Mouse (Mus musculus) forebrain, embryonic 10.5 days (tissue): ENCODE measurements around the gene Ccdc24. TPM values are rescaled to one million over a fixed set of nuclear protein-coding genes. Genes with fewer than 3 reads are reported as not detected.
A peak's percentile ranks its signal among the peaks of the same experiment; 100 is the strongest.

Experiments
- DNase-seq: peaks from one replicate; pipeline ENCODE4 v3.0.0-alpha.2; 2017; ENCODE audit warnings: low spot score; ENCODE audit errors: extremely low spot score
- H3K27ac ChIP-seq: fragments of 300-500 bp; sonication (generic); 2 replicates; pipeline ENCODE4 v1.5.1; 2016; ENCODE audit warnings: mild to moderate bottlenecking
- H3K27me3 ChIP-seq: fragments of 300-500 bp; sonication (generic); 2 replicates; pipeline ENCODE4 v1.6.1; 2016; ENCODE audit warnings: mild to moderate bottlenecking; ENCODE audit not compliant: poor library complexity, severe bottlenecking
- H3K36me3 ChIP-seq: fragments of 300-500 bp; sonication (generic); replicated peaks from 2 replicates; pipeline ENCODE4 v1.6.1; 2016; ENCODE audit warnings: mild to moderate bottlenecking, moderate library complexity
- H3K4me1 ChIP-seq: fragments of 300-500 bp; sonication (generic); 2 replicates; pipeline ENCODE4 v1.6.1; 2016
- H3K4me3 ChIP-seq: fragments of 300-500 bp; sonication (generic); 2 replicates; pipeline ENCODE4 v1.5.1; 2016; ENCODE audit warnings: mild to moderate bottlenecking, moderate library complexity
- H3K9me3 ChIP-seq: fragments of 300-500 bp; sonication (generic); 2 replicates; pipeline ENCODE4 v1.6.1; 2016; ENCODE audit warnings: mild to moderate bottlenecking, moderate library complexity
- WGBS: fragments of 180-500 bp; shearing (Covaris S2); methylation state at CpG from one replicate; pipeline ENCODE4 v1.1.7; 2016; 5-methylcytosine and 5-hydroxymethylcytosine counted together
- polyA plus RNA-seq: library from polyadenylated mRNA; unstranded; fragments of >200 nt; fragmentation: Nextera tagmentation; extraction: Ambion mirVana; gene quantifications from 2 replicates; pipeline ENCODE4 v1.2.1, GENCODE M21; 2016

The Ccdc24 gene
- polyA plus RNA-seq, 1 experiment from 2014 or later: 1.2 TPM

GRCm38 (mm10) chr4:117912131-117912561 is 39.8 kb upstream of the Ccdc24 start:
- H3K36me3 ChIP-seq: peaks cover 52% of the 10 kb centered on the region
- DNase-seq: no peak

GRCm38 (mm10) chr4:117908834-117909453 is 36.6 kb upstream of the Ccdc24 start:
- DNase-seq: no peak
- no peaks in the 10 kb centered on the region for H3K9me3 ChIP-seq
- H3K27me3 ChIP-seq: no peaks in the 10 kb centered on the region
- H3K4me3 ChIP-seq: no peak overlapping the region; the same call in 1 of the 2 replicates
- WGBS: 77% methylated on average over 8 of the region's 8 CpGs
- peaks cover 82% of the 10 kb centered on the region for H3K36me3 ChIP-seq
- peak overlapping the region; percentile 66; the same call in 1 of the 2 replicates for H3K27ac ChIP-seq
- peaks cover 50% of the 10 kb centered on the region for H3K4me1 ChIP-seq

More at GRCm38 (mm10) chr4:117912131-117912561, 39.8 kb upstream of the Ccdc24 start:
- Histone ChIP-seq H3K4me1 (peaks cover 68% of the 10 kb centered on the region), H3K9me3 (no peaks in the 10 kb centered on the region), H3K27me3 (no peaks in the 10 kb centered on the region), H3K4me3 (no peak overlapping the region), H3K27ac (no peak overlapping the region)
- WGBS: 94% methylated on average over 13 of the region's 13 CpGs

GRCm38 (mm10) chr4:117906196-117906595 is 33.8 kb upstream of the Ccdc24 start:
- H3K4me1 ChIP-seq: peaks cover 24% of the 10 kb centered on the region
- H3K27ac ChIP-seq: no peak overlapping the region
- DNase-seq: no peak
- H3K27me3 ChIP-seq: no peaks in the 10 kb centered on the region
- peaks cover 94% of the 10 kb centered on the region for H3K36me3 ChIP-seq
- H3K4me3 ChIP-seq: no peak overlapping the region
- no peaks in the 10 kb centered on the region for H3K9me3 ChIP-seq
- 96% methylated on average over 3 of the region's 3 CpGs for WGBS

GRCm38 (mm10) chr4:117904761-117905160 is 32.4 kb upstream of the Ccdc24 start:
- Histone ChIP-seq H3K27me3 (no peaks in the 10 kb centered on the region), H3K9me3 (no peaks in the 10 kb centered on the region), H3K36me3 (peaks cover 94% of the 10 kb centered on the region), H3K4me3 (no peak overlapping the region), H3K4me1 (peaks cover 20% of the 10 kb centered on the region), H3K27ac (no peak overlapping the region)
- no peak for DNase-seq
- WGBS: 94% methylated on average over 8 of the region's 8 CpGs

- Histone ChIP-seq H3K9me3 (no peaks in the 10 kb centered on the region), H3K36me3 (peaks cover 94% of the 10 kb centered on the region), H3K4me3 (no peak overlapping the region), H3K27ac (no peak overlapping the region), H3K4me1 (peaks cover 13% of the 10 kb centered on the region), H3K27me3 (no peaks in the 10 kb centered on the region)
- 94% methylated on average over 10 of the region's 10 CpGs for WGBS
- no peak for DNase-seq
Measured at GRCm38 (mm10) chr4:117904094-117904493, 31.7 kb upstream of the Ccdc24 start.

- no peaks in the 10 kb centered on the region for H3K27me3 ChIP-seq
- H3K4me3 ChIP-seq: no peak overlapping the region
- no peaks in the 10 kb centered on the region for H3K4me1 ChIP-seq
- no peak overlapping the region for H3K27ac ChIP-seq
- no peaks in the 10 kb centered on the region for H3K9me3 ChIP-seq
- peaks cover 97% of the 10 kb centered on the region for H3K36me3 ChIP-seq
- DNase-seq: no peak
- WGBS: 84% methylated on average over 3 of the region's 3 CpGs
Measured at GRCm38 (mm10) chr4:117898111-117898510, 25.8 kb upstream of the Ccdc24 start.

GRCm38 (mm10) chr4:117896031-117896430 is 23.7 kb upstream of the Ccdc24 start:
- 94% methylated on average over 6 of the region's 6 CpGs for WGBS
- H3K9me3 ChIP-seq: no peaks in the 10 kb centered on the region
- H3K27ac ChIP-seq: no peak overlapping the region
- no peaks in the 10 kb centered on the region for H3K27me3 ChIP-seq
- H3K4me3 ChIP-seq: no peak overlapping the region
- H3K36me3 ChIP-seq: peaks cover 76% of the 10 kb centered on the region
- peaks cover 12% of the 10 kb centered on the region for H3K4me1 ChIP-seq
- no peak for DNase-seq

- peaks cover 18% of the 10 kb centered on the region for H3K4me1 ChIP-seq
- no peak overlapping the region for H3K4me3 ChIP-seq
- H3K27me3 ChIP-seq: no peaks in the 10 kb centered on the region
- no peak for DNase-seq
- H3K9me3 ChIP-seq: no peaks in the 10 kb centered on the region
- H3K36me3 ChIP-seq: peaks cover 75% of the 10 kb centered on the region
- 89% methylated on average over 7 of the region's 7 CpGs for WGBS
- no peak overlapping the region for H3K27ac ChIP-seq
Measured at GRCm38 (mm10) chr4:117895339-117895738, 23.0 kb upstream of the Ccdc24 start.

GRCm38 (mm10) chr4:117894601-117895000 is 22.2 kb upstream of the Ccdc24 start:
- no peaks in the 10 kb centered on the region for H3K9me3 ChIP-seq
- no peak overlapping the region for H3K27ac ChIP-seq
- H3K36me3 ChIP-seq: peaks cover 75% of the 10 kb centered on the region
- WGBS: 93% methylated on average over 8 of the region's 8 CpGs
- no peak for DNase-seq
- H3K27me3 ChIP-seq: no peaks in the 10 kb centered on the region
- peaks cover 18% of the 10 kb centered on the region for H3K4me1 ChIP-seq
- no peak overlapping the region for H3K4me3 ChIP-seq

- Histone ChIP-seq H3K9me3 (no peaks in the 10 kb centered on the region), H3K4me1 (peaks cover 18% of the 10 kb centered on the region), H3K27ac (no peak overlapping the region), H3K27me3 (no peaks in the 10 kb centered on the region), H3K4me3 (no peak overlapping the region), H3K36me3 (peaks cover 72% of the 10 kb centered on the region)
- DNase-seq: no peak
- 24% methylated on average over 9 of the region's 9 CpGs for WGBS
Measured at GRCm38 (mm10) chr4:117893376-117893775, 21.0 kb upstream of the Ccdc24 start.

GRCm38 (mm10) chr4:117891738-117892161 is 19.4 kb upstream of the Ccdc24 start, which contains the start of gene Dph2:
TSS of gene Dph2 (minus strand) at chr4:117892032.
- peak within 1 kb of the TSS; percentile 87 for H3K4me3 ChIP-seq
- WGBS: under 1% methylated on average over 21 of the region's 21 CpGs
- H3K9me3 ChIP-seq: no peaks in the 10 kb centered on the region
- H3K27me3 ChIP-seq: no peaks in the 10 kb centered on the region
- H3K36me3 ChIP-seq: peaks cover 56% of the 10 kb centered on the region
- H3K27ac ChIP-seq: peak within 1 kb of the TSS; percentile 62
- DNase-seq: peak; percentile 85
- peaks cover 27% of the 10 kb centered on the region for H3K4me1 ChIP-seq

- 73% methylated on average over 8 of the region's 8 CpGs for WGBS
- H3K9me3 ChIP-seq: no peaks in the 10 kb centered on the region
- H3K4me3 ChIP-seq: peak overlapping the region; percentile 87
- H3K27ac ChIP-seq: no peak overlapping the region
- no peaks in the 10 kb centered on the region for H3K27me3 ChIP-seq
- H3K36me3 ChIP-seq: peaks cover 50% of the 10 kb centered on the region
- peaks cover 37% of the 10 kb centered on the region for H3K4me1 ChIP-seq
- DNase-seq: no peak
Measured at GRCm38 (mm10) chr4:117890750-117891149, 18.4 kb upstream of the Ccdc24 start.

- Histone ChIP-seq H3K36me3 (peaks cover 50% of the 10 kb centered on the region), H3K4me1 (peaks cover 44% of the 10 kb centered on the region), H3K27ac (no peak overlapping the region), H3K4me3 (0 out of 2 replicates have a peak overlapping the region, but pooled peaks have one; percentile 87), H3K9me3 (no peaks in the 10 kb centered on the region), H3K27me3 (no peaks in the 10 kb centered on the region)
- WGBS: 91% methylated on average over 14 of the region's 14 CpGs
- no peak for DNase-seq
Measured at GRCm38 (mm10) chr4:117890031-117890430, 17.7 kb upstream of the Ccdc24 start.
